Mouse (Mus musculus) midbrain, embryonic 10.5 days (tissue): ENCODE data around the gene Sipa1l3. TPM values are rescaled to one million over a fixed set of nuclear protein-coding genes. Genes with fewer than 3 reads are reported as not detected.

Source experiments
- DNase-seq: peaks from one replicate; pipeline ENCODE4 v3.0.0-alpha.2; 2017; ENCODE audit warnings: low spot score
- H3K27ac ChIP-seq: fragments of 300-500 bp; sonication (generic); replicated peaks from 2 replicates; pipeline ENCODE4 v1.5.1; 2016; ENCODE audit warnings: mild to moderate bottlenecking
- H3K27me3 ChIP-seq: fragments of 300-500 bp; sonication (generic); 2 replicates; pipeline ENCODE4 v1.6.1; 2016; ENCODE audit warnings: low read depth, mild to moderate bottlenecking; ENCODE audit not compliant: poor library complexity, severe bottlenecking
- H3K36me3 ChIP-seq: fragments of 300-500 bp; sonication (generic); 2 replicates; pipeline ENCODE4 v1.6.1; 2016; ENCODE audit warnings: mild to moderate bottlenecking, moderate library complexity
- H3K4me1 ChIP-seq: fragments of 300-500 bp; sonication (generic); 2 replicates; pipeline ENCODE4 v1.6.1; 2016
- H3K4me3 ChIP-seq: fragments of 300-500 bp; sonication (generic); 2 replicates; pipeline ENCODE4 v1.5.1; 2016; ENCODE audit warnings: mild to moderate bottlenecking, moderate library complexity
- H3K9me3 ChIP-seq: fragments of 300-500 bp; sonication (generic); replicated peaks from 2 replicates; pipeline ENCODE4 v1.6.1; 2016; ENCODE audit warnings: mild to moderate bottlenecking
- WGBS: fragments of 180-500 bp; shearing (Covaris S2); methylation state at CpG from one replicate; pipeline ENCODE4 v1.1.7; 2016; 5-methylcytosine and 5-hydroxymethylcytosine counted together
- polyA plus RNA-seq: library from polyadenylated mRNA; unstranded; fragments of >200 nt; fragmentation: Nextera tagmentation; extraction: Ambion mirVana; gene quantifications from 2 replicates; pipeline ENCODE4 v1.2.1, GENCODE M21; 2016

The Sipa1l3 gene
- polyA plus RNA-seq, 1 experiment from 2014 or later: 8.4 TPM

GRCm38 (mm10) chr7:29503616-29504015, 14.8 kb downstream of the Sipa1l3 start:
- no peak overlapping the region for H3K27ac ChIP-seq
- H3K4me3 ChIP-seq: no peak overlapping the region
- H3K27me3 ChIP-seq: peaks cover 27% of the 10 kb centered on the region
- 63% methylated on average over 6 of the region's 6 CpGs for WGBS
- no peak for DNase-seq
- 0 out of 2 replicates have a peak, but pooled peaks cover 7% of the 10 kb centered on the region for H3K36me3 ChIP-seq
- H3K4me1 ChIP-seq: peaks cover 45% of the 10 kb centered on the region
- no peaks in the 10 kb centered on the region for H3K9me3 ChIP-seq

GRCm38 (mm10) chr7:29501214-29501613, 17.2 kb downstream of the Sipa1l3 start:
- H3K4me3 ChIP-seq: no peak overlapping the region
- H3K27ac ChIP-seq: no peak overlapping the region
- H3K4me1 ChIP-seq: peaks cover 51% of the 10 kb centered on the region
- no peak for DNase-seq
- peaks cover 41% of the 10 kb centered on the region for H3K27me3 ChIP-seq
- H3K9me3 ChIP-seq: no peaks in the 10 kb centered on the region
- WGBS: 91% methylated on average over 9 of the region's 9 CpGs
- H3K36me3 ChIP-seq: 0 out of 2 replicates have a peak, but pooled peaks cover 7% of the 10 kb centered on the region

- WGBS: 82% methylated on average over 6 of the region's 6 CpGs
- Histone ChIP-seq H3K4me1 (peaks cover 44% of the 10 kb centered on the region), H3K27ac (no peak overlapping the region), H3K9me3 (0 out of 2 replicates have a peak, but pooled peaks cover 2% of the 10 kb centered on the region), H3K27me3 (peaks cover 46% of the 10 kb centered on the region), H3K36me3 (peaks cover 17% of the 10 kb centered on the region; the same call in 1 of the 2 replicates), H3K4me3 (no peak overlapping the region)
- DNase-seq: no peak
These were observed 19.4 kb downstream of the Sipa1l3 start for GRCm38 (mm10) chr7:29499071-29499470.

GRCm38 (mm10) chr7:29496953-29497590, 21.4 kb downstream of the Sipa1l3 start:
- no peak for DNase-seq
- peaks cover 12% of the 10 kb centered on the region; the same call in 1 of the 2 replicates for H3K36me3 ChIP-seq
- H3K9me3 ChIP-seq: 0 out of 2 replicates have a peak, but pooled peaks cover 2% of the 10 kb centered on the region
- H3K27ac ChIP-seq: peak overlapping the region; percentile 77
- peaks cover 66% of the 10 kb centered on the region for H3K27me3 ChIP-seq
- H3K4me3 ChIP-seq: peak overlapping the region; percentile 18; the same call in 1 of the 2 replicates
- 71% methylated on average over 10 of the region's 10 CpGs for WGBS
- peaks cover 47% of the 10 kb centered on the region for H3K4me1 ChIP-seq

GRCm38 (mm10) chr7:29496332-29496731, 22.1 kb downstream of the Sipa1l3 start:
- Histone ChIP-seq H3K4me1 (peaks cover 51% of the 10 kb centered on the region), H3K9me3 (0 out of 2 replicates have a peak, but pooled peaks cover 2% of the 10 kb centered on the region), H3K27ac (peak overlapping the region; percentile 77), H3K27me3 (peaks cover 73% of the 10 kb centered on the region), H3K36me3 (peaks cover 12% of the 10 kb centered on the region; the same call in 1 of the 2 replicates), H3K4me3 (peak overlapping the region; percentile 18; the same call in 1 of the 2 replicates)
- WGBS: 37% methylated on average over 4 of the region's 4 CpGs
- no peak for DNase-seq

GRCm38 (mm10) chr7:29495880-29496279, 22.6 kb downstream of the Sipa1l3 start:
- Histone ChIP-seq H3K4me3 (no peak overlapping the region), H3K4me1 (peaks cover 55% of the 10 kb centered on the region), H3K27me3 (peaks cover 73% of the 10 kb centered on the region), H3K36me3 (peaks cover 10% of the 10 kb centered on the region; the same call in 1 of the 2 replicates), H3K27ac (peak overlapping the region; percentile 77), H3K9me3 (0 out of 2 replicates have a peak, but pooled peaks cover 2% of the 10 kb centered on the region)
- 62% methylated on average over 4 of the region's 4 CpGs for WGBS
- DNase-seq: no peak

- DNase-seq: no peak
- Histone ChIP-seq H3K4me1 (peaks cover 66% of the 10 kb centered on the region), H3K27me3 (peaks cover 78% of the 10 kb centered on the region), H3K4me3 (no peak overlapping the region), H3K27ac (0 out of 2 replicates have a peak overlapping the region, but pooled peaks have one; percentile 77), H3K36me3 (peaks cover 10% of the 10 kb centered on the region; the same call in 1 of the 2 replicates), H3K9me3 (0 out of 2 replicates have a peak, but pooled peaks cover 2% of the 10 kb centered on the region)
- WGBS: 91% methylated on average over 11 of the region's 11 CpGs
These were observed 23.6 kb downstream of the Sipa1l3 start for GRCm38 (mm10) chr7:29494854-29495253.

GRCm38 (mm10) chr7:29494015-29494414, 24.4 kb downstream of the Sipa1l3 start:
- 88% methylated on average over 5 of the region's 5 CpGs for WGBS
- H3K27me3 ChIP-seq: peaks cover 83% of the 10 kb centered on the region
- peaks cover 10% of the 10 kb centered on the region; the same call in 1 of the 2 replicates for H3K36me3 ChIP-seq
- peaks cover 74% of the 10 kb centered on the region for H3K4me1 ChIP-seq
- H3K4me3 ChIP-seq: no peak overlapping the region
- no peak overlapping the region for H3K27ac ChIP-seq
- 0 out of 2 replicates have a peak, but pooled peaks cover 2% of the 10 kb centered on the region for H3K9me3 ChIP-seq
- no peak for DNase-seq

GRCm38 (mm10) chr7:29492992-29493391, 25.4 kb downstream of the Sipa1l3 start:
- Histone ChIP-seq H3K4me1 (peaks cover 76% of the 10 kb centered on the region), H3K9me3 (0 out of 2 replicates have a peak, but pooled peaks cover 2% of the 10 kb centered on the region), H3K27ac (no peak overlapping the region), H3K4me3 (no peak overlapping the region), H3K27me3 (peaks cover 83% of the 10 kb centered on the region), H3K36me3 (peaks cover 10% of the 10 kb centered on the region; the same call in 1 of the 2 replicates)
- 88% methylated on average over 1 of the region's 1 CpGs for WGBS
- DNase-seq: no peak

GRCm38 (mm10) chr7:29491861-29492260, 26.6 kb downstream of the Sipa1l3 start:
- peaks cover 65% of the 10 kb centered on the region for H3K4me1 ChIP-seq
- H3K4me3 ChIP-seq: no peak overlapping the region
- 0 out of 2 replicates have a peak, but pooled peaks cover 2% of the 10 kb centered on the region for H3K9me3 ChIP-seq
- peaks cover 87% of the 10 kb centered on the region for H3K27me3 ChIP-seq
- DNase-seq: no peak
- H3K36me3 ChIP-seq: peaks cover 10% of the 10 kb centered on the region; the same call in 1 of the 2 replicates
- no peak overlapping the region for H3K27ac ChIP-seq
- WGBS: 83% methylated on average over 3 of the region's 3 CpGs

- no peak for DNase-seq
- Histone ChIP-seq H3K4me1 (peaks cover 61% of the 10 kb centered on the region), H3K4me3 (no peak overlapping the region), H3K27ac (no peak overlapping the region), H3K36me3 (peaks cover 10% of the 10 kb centered on the region; the same call in 1 of the 2 replicates), H3K27me3 (peaks cover 91% of the 10 kb centered on the region), H3K9me3 (0 out of 2 replicates have a peak, but pooled peaks cover 2% of the 10 kb centered on the region)
- WGBS: 46% methylated on average over 3 of the region's 3 CpGs
These were observed 27.0 kb downstream of the Sipa1l3 start for GRCm38 (mm10) chr7:29491471-29491755.

- Histone ChIP-seq H3K27me3 (peaks cover 94% of the 10 kb centered on the region), H3K36me3 (peaks cover 10% of the 10 kb centered on the region; the same call in 1 of the 2 replicates), H3K27ac (no peak overlapping the region), H3K4me3 (peak overlapping the region; percentile 37; the same call in 1 of the 2 replicates), H3K9me3 (0 out of 2 replicates have a peak, but pooled peaks cover 2% of the 10 kb centered on the region), H3K4me1 (peaks cover 56% of the 10 kb centered on the region)
- no peak for DNase-seq
- 74% methylated on average over 8 of the region's 8 CpGs for WGBS
These were observed 27.6 kb downstream of the Sipa1l3 start for GRCm38 (mm10) chr7:29490704-29491470.
